Mouse (Mus musculus): ENCODE measurements around the gene Ago1. TPM values are rescaled to one million over a fixed set of nuclear protein-coding genes. Genes with fewer than 3 reads are reported as not detected.

Ago1 gene
- polyA plus RNA-seq, 1 experiment from 2014 or later, result 2.7 TPM

DNA sequence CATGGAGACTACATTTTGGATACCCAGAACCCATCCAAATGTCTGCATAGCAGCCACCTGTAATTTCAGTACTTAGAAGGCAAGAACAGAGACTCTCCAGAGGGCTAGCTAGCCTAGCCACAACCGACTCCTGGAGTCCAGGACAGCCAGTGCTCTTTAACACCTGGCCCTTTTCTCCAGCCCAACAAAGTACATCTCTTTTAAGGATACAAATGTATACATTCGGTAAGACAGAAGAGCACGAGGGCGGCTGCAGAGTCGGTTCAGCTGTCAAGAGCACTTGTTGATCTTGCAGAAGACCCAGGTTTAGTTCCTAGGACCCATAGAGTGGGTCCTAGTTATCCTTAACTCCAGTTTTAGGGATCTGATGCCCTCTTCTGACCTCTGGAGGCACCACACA lies 13.1 kb upstream of the Ago1 start:
- TF ChIP-seq CTCF (IDR thresholded peaks at IDR 0.05; ENCODE audit: low read depth), result no peak
- no peaks in the 10 kb centered on the region for H3K27me3 ChIP-seq (replicated peaks; ENCODE audit: control insufficient read depth, insufficient read depth, low read length)
- H3K36me3 ChIP-seq (ENCODE audit: control insufficient read depth, insufficient read depth), result no peaks in the 10 kb centered on the region
- 91% methylated on average over 5 of the region's 5 CpGs for WGBS
- no peaks in the 10 kb centered on the region for H3K9me3 ChIP-seq (ENCODE audit: control insufficient read depth)
- no peak for ATAC-seq
- H3K4me1 ChIP-seq (replicated peaks; ENCODE audit: control insufficient read depth, insufficient read depth, low read length), result no peaks in the 10 kb centered on the region
- no peak overlapping the region for H3K9ac ChIP-seq (ENCODE audit: low read depth, low read length)
- H3K27ac ChIP-seq (ENCODE audit: low read depth, low read length), result no peak overlapping the region
- no peak overlapping the region for H3K4me2 ChIP-seq (replicated peaks; ENCODE audit: low read depth)
- H3K4me3 ChIP-seq (ENCODE audit: low read depth, low read length), result no peak overlapping the region

GRCm38 (mm10) chr4:126480288-126480687 lies 11.9 kb upstream of the Ago1 start:
- Histone ChIP-seq H3K27ac (ENCODE audit: low read depth, low read length) (peak overlapping the region; percentile 23; the same call in 1 of the 2 replicates), H3K9ac (ENCODE audit: low read depth, low read length) (no peak overlapping the region), H3K9me3 (ENCODE audit: control insufficient read depth) (no peaks in the 10 kb centered on the region), H3K36me3 (ENCODE audit: control insufficient read depth, insufficient read depth) (no peaks in the 10 kb centered on the region), H3K4me3 (ENCODE audit: low read depth, low read length) (no peak overlapping the region), H3K27me3 (replicated peaks; ENCODE audit: control insufficient read depth, insufficient read depth, low read length) (no peaks in the 10 kb centered on the region), H3K4me2 (replicated peaks; ENCODE audit: low read depth) (peak overlapping the region; percentile 43), H3K4me1 (replicated peaks; ENCODE audit: control insufficient read depth, insufficient read depth, low read length) (no peaks in the 10 kb centered on the region)
- 30% methylated on average over 3 of the region's 3 CpGs for WGBS
- ATAC-seq, result no peak
- no peak for TF ChIP-seq CTCF (IDR thresholded peaks at IDR 0.05; ENCODE audit: low read depth)

GRCm38 (mm10) chr4:126473031-126473430 lies 4.6 kb upstream of the Ago1 start:
- Histone ChIP-seq H3K4me1 (replicated peaks; ENCODE audit: control insufficient read depth, insufficient read depth, low read length) (no peaks in the 10 kb centered on the region; the same call in 1 of the 2 replicates), H3K4me2 (replicated peaks; ENCODE audit: low read depth) (no peak overlapping the region), H3K27me3 (replicated peaks; ENCODE audit: control insufficient read depth, insufficient read depth, low read length) (no peaks in the 10 kb centered on the region), H3K4me3 (ENCODE audit: low read depth, low read length) (no peak overlapping the region), H3K9ac (ENCODE audit: low read depth, low read length) (no peak overlapping the region), H3K9me3 (ENCODE audit: control insufficient read depth) (no peaks in the 10 kb centered on the region), H3K36me3 (ENCODE audit: control insufficient read depth, insufficient read depth) (no peaks in the 10 kb centered on the region), H3K27ac (ENCODE audit: low read depth, low read length) (no peak overlapping the region)
- no peak for ATAC-seq
- no peak for TF ChIP-seq CTCF (IDR thresholded peaks at IDR 0.05; ENCODE audit: low read depth)
- 33% methylated on average over 5 of the region's 5 CpGs for WGBS

DNA sequence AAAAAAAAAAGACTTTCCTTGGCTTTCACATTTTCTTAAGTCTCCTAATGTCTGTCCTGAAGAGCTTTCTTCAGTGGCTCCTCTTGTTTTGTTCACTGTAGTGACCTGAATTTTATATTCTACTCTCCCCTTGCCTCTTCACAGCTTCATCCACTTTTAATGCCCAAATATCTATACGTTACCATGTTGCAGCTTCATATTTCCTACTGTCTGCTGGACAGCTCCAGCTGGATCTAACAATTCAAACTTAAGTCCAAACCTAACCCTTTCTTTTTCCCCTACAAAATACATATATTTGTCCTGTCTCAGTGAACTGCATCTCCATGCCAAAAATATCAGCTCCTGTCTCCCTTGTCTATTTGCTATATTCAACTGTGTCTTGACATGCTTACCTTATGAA lies 951 bp upstream of the Ago1 start:
- H3K9ac ChIP-seq (ENCODE audit: low read depth, low read length), result no peak overlapping the region
- no peak for TF ChIP-seq CTCF (IDR thresholded peaks at IDR 0.05; ENCODE audit: low read depth)
- no peak overlapping the region for H3K27ac ChIP-seq (ENCODE audit: low read depth, low read length)
- ATAC-seq, result no peak
- WGBS, result 73% methylated on average over 1 of the region's 1 CpGs
- no peak overlapping the region for H3K4me3 ChIP-seq (ENCODE audit: low read depth, low read length)
- H3K4me1 ChIP-seq (replicated peaks; ENCODE audit: control insufficient read depth, insufficient read depth, low read length), result peaks cover 4% of the 10 kb centered on the region; the same call in 1 of the 2 replicates
- H3K36me3 ChIP-seq (ENCODE audit: control insufficient read depth, insufficient read depth), result no peaks in the 10 kb centered on the region
- H3K9me3 ChIP-seq (ENCODE audit: control insufficient read depth), result no peaks in the 10 kb centered on the region
- no peak overlapping the region for H3K4me2 ChIP-seq (replicated peaks; ENCODE audit: low read depth)
- H3K27me3 ChIP-seq (replicated peaks; ENCODE audit: control insufficient read depth, insufficient read depth, low read length), result no peaks in the 10 kb centered on the region

- Histone ChIP-seq H3K9ac (ENCODE audit: low read depth, low read length) (peak overlapping the region; percentile 63), H3K4me2 (replicated peaks; ENCODE audit: low read depth) (peak overlapping the region; percentile 92), H3K36me3 (ENCODE audit: control insufficient read depth, insufficient read depth) (no peaks in the 10 kb centered on the region), H3K4me1 (replicated peaks; ENCODE audit: control insufficient read depth, insufficient read depth, low read length) (peaks cover 4% of the 10 kb centered on the region; the same call in 1 of the 2 replicates), H3K4me3 (ENCODE audit: low read depth, low read length) (peak overlapping the region; percentile 73), H3K9me3 (ENCODE audit: control insufficient read depth) (no peaks in the 10 kb centered on the region), H3K27ac (ENCODE audit: low read depth, low read length) (no peak overlapping the region), H3K27me3 (replicated peaks; ENCODE audit: control insufficient read depth, insufficient read depth, low read length) (no peaks in the 10 kb centered on the region)
- 9% methylated on average over 8 of the region's 8 CpGs for WGBS
- no peak for TF ChIP-seq CTCF (IDR thresholded peaks at IDR 0.05; ENCODE audit: low read depth)
- no peak for ATAC-seq
Observed at GRCm38 (mm10) chr4:126468925-126469324, 542 bp upstream of the Ago1 start.

GRCm38 (mm10) chr4:126467721-126468284 lies 580 bp downstream of the Ago1 start:
- Histone ChIP-seq H3K27me3 (replicated peaks; ENCODE audit: control insufficient read depth, insufficient read depth, low read length) (no peaks in the 10 kb centered on the region), H3K36me3 (ENCODE audit: control insufficient read depth, insufficient read depth) (no peaks in the 10 kb centered on the region), H3K27ac (ENCODE audit: low read depth, low read length) (peak overlapping the region; percentile 51), H3K4me2 (replicated peaks; ENCODE audit: low read depth) (peak overlapping the region; percentile 92), H3K4me3 (ENCODE audit: low read depth, low read length) (peak overlapping the region; percentile 73), H3K9me3 (ENCODE audit: control insufficient read depth) (no peaks in the 10 kb centered on the region), H3K4me1 (replicated peaks; ENCODE audit: control insufficient read depth, insufficient read depth, low read length) (peaks cover 4% of the 10 kb centered on the region; the same call in 1 of the 2 replicates), H3K9ac (ENCODE audit: low read depth, low read length) (peak overlapping the region; percentile 63)
- no peak for TF ChIP-seq CTCF (IDR thresholded peaks at IDR 0.05; ENCODE audit: low read depth)
- 1% methylated on average over 23 of the region's 25 CpGs for WGBS
- ATAC-seq, result peak; percentile 51

Data from intestine, postnatal 0 days (tissue).